Mouse (Mus musculus) liver, embryonic 13.5 days (tissue): ENCODE results near the gene Vmn1r232. TPM values are rescaled to one million over a fixed set of nuclear protein-coding genes. Genes with fewer than 3 reads are reported as not detected.

Source experiments
- ATAC-seq: fragments of 200-750 bp; cut with Nextera tagmentation; 2 replicates; pipeline ENCODE4 v1.8.0; 2017; ENCODE audit warnings: low read depth, mild to moderate bottlenecking, moderate number of reproducible peaks, moderate library complexity
- DNase-seq: peaks from one replicate; pipeline ENCODE4 v3.0.0; 2022
- H3K27ac ChIP-seq: fragments of 300-500 bp; sonication (generic); 2 replicates; pipeline ENCODE4 v1.5.1; 2015; ENCODE audit warnings: moderate library complexity, mild to moderate bottlenecking, inconsistent platforms
- H3K27me3 ChIP-seq: fragments of 300-500 bp; sonication (generic); 2 replicates; pipeline ENCODE4 v1.6.1; 2015; ENCODE audit warnings: mild to moderate bottlenecking, inconsistent platforms
- H3K36me3 ChIP-seq: fragments of 300-500 bp; sonication (generic); 2 replicates; pipeline ENCODE4 v1.6.1; 2015; ENCODE audit warnings: mild to moderate bottlenecking, inconsistent platforms
- H3K4me1 ChIP-seq: fragments of 300-500 bp; sonication (generic); replicated peaks from 2 replicates; pipeline ENCODE4 v1.6.1; 2015; ENCODE audit warnings: inconsistent platforms
- H3K4me2 ChIP-seq: fragments of 300-500 bp; sonication (generic); 2 replicates; pipeline ENCODE4 v1.6.1; 2015; ENCODE audit warnings: inconsistent platforms, mild to moderate bottlenecking, moderate library complexity
- H3K4me3 ChIP-seq: fragments of 300-500 bp; sonication (generic); replicated peaks from 2 replicates; pipeline ENCODE4 v1.5.1; 2015; ENCODE audit warnings: mild to moderate bottlenecking, inconsistent platforms
- H3K9ac ChIP-seq: fragments of 300-500 bp; sonication (generic); 2 replicates; pipeline ENCODE4 v1.6.1; 2015; ENCODE audit warnings: mild to moderate bottlenecking, inconsistent platforms
- H3K9me3 ChIP-seq: fragments of 300-500 bp; sonication (generic); replicated peaks from 2 replicates; pipeline ENCODE4 v1.6.1; 2016; ENCODE audit warnings: inconsistent platforms
- WGBS: fragments of 180-500 bp; shearing (Covaris S2); methylation state at CpG from one replicate; pipeline ENCODE4 v1.1.7; 2015; ENCODE audit not compliant: insufficient replicate concordance; 5-methylcytosine and 5-hydroxymethylcytosine counted together
- polyA plus RNA-seq: library from polyadenylated mRNA; unstranded; fragments of >200 nt; fragmentation: Nextera tagmentation; extraction: Ambion mirVana; gene quantifications from 2 replicates; pipeline ENCODE4 v1.2.1, GENCODE M21; 2015

Gene Vmn1r232
- not detected in 2 replicates for polyA plus RNA-seq

GRCm38 (mm10) chr17:20919614-20920013 lies at the start of gene Vmn1r232:
TSS of gene Vmn1r232 (minus strand) at chr17:20919714.
- H3K4me2 ChIP-seq: no peak within 1 kb of the TSS
- H3K4me1 ChIP-seq: no peaks in the 10 kb centered on the region
- H3K36me3 ChIP-seq: no peaks in the 10 kb centered on the region
- WGBS: 40% methylated on average over 1 of the region's 1 CpGs
- H3K9me3 ChIP-seq: no peaks in the 10 kb centered on the region
- no peak for ATAC-seq
- no peak within 1 kb of the TSS for H3K4me3 ChIP-seq
- no peaks in the 10 kb centered on the region for H3K27me3 ChIP-seq
- H3K9ac ChIP-seq: no peak within 1 kb of the TSS
- no peak within 1 kb of the TSS for H3K27ac ChIP-seq
- DNase-seq: no peak

DNA sequence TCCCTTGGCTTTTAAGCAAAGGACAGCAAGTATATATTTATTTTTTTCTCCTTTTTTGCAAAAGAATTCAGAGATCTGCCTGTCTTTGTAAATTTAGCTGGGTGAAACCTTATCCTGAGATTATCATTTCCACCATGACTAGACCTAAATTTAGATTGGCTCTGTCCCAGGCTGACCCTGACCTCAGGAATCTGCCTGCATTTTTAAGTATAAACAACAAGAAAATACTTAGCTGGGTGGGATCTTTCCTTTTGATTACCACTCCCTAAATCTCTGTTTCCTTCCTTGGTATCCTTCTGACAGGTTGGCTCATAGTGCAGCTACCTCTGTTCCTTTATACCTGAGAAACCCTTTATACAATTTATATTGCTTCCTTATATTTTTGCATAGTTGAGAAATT lies 47.2 kb upstream of the Vmn1r232 start:
- no peak overlapping the region for H3K4me2 ChIP-seq
- H3K9ac ChIP-seq: no peak overlapping the region
- no peak overlapping the region for H3K27ac ChIP-seq
- no peak for DNase-seq
- no peaks in the 10 kb centered on the region for H3K27me3 ChIP-seq
- peaks cover 78% of the 10 kb centered on the region for H3K36me3 ChIP-seq
- no peak for ATAC-seq
- no peaks in the 10 kb centered on the region for H3K9me3 ChIP-seq
- no peaks in the 10 kb centered on the region for H3K4me1 ChIP-seq
- no peak overlapping the region for H3K4me3 ChIP-seq

GRCm38 (mm10) chr17:20965421-20965820 lies 45.9 kb upstream of the Vmn1r232 start:
- Histone ChIP-seq H3K27me3 (no peaks in the 10 kb centered on the region), H3K27ac (no peak overlapping the region), H3K4me2 (no peak overlapping the region), H3K9ac (no peak overlapping the region), H3K36me3 (peaks cover 91% of the 10 kb centered on the region), H3K4me3 (no peak overlapping the region), H3K9me3 (no peaks in the 10 kb centered on the region), H3K4me1 (no peaks in the 10 kb centered on the region)
- DNase-seq (no peak), ATAC-seq (no peak)
- 81% methylated on average over 4 of the region's 4 CpGs for WGBS

DNA sequence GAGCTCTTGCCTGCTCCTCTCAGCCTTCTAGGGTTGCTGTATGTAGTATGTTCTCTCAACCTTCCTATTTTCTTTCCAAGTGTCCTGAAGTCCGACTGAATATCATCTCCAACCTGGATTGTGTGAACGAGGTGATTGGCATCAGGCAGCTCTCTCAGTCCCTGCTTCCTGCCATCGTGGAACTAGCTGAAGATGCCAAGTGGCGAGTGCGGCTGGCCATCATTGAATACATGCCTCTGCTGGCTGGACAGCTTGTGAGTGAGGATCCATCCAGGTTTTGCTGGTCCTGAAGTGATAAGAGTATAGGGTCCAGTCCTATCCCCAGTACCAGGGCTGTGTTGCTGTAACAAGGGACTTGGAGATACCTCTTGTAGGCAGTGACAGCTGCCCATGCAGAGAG lies 40.9 kb upstream of the Vmn1r232 start:
- no peaks in the 10 kb centered on the region for H3K4me1 ChIP-seq
- H3K4me3 ChIP-seq: no peak overlapping the region
- no peaks in the 10 kb centered on the region for H3K9me3 ChIP-seq
- 81% methylated on average over 5 of the region's 5 CpGs for WGBS
- no peak overlapping the region for H3K4me2 ChIP-seq
- H3K36me3 ChIP-seq: peaks cover 99% of the 10 kb centered on the region
- DNase-seq: no peak
- no peak for ATAC-seq
- H3K9ac ChIP-seq: no peak overlapping the region
- H3K27ac ChIP-seq: no peak overlapping the region
- H3K27me3 ChIP-seq: no peaks in the 10 kb centered on the region

GRCm38 (mm10) chr17:20946636-20947035 lies 27.1 kb upstream of the Vmn1r232 start:
- no peaks in the 10 kb centered on the region for H3K9me3 ChIP-seq
- H3K4me1 ChIP-seq: peaks cover 34% of the 10 kb centered on the region
- peak overlapping the region; percentile 91 for H3K4me2 ChIP-seq
- peak overlapping the region; percentile 87 for H3K9ac ChIP-seq
- no peak overlapping the region for H3K27ac ChIP-seq
- ATAC-seq: no peak
- no peaks in the 10 kb centered on the region for H3K27me3 ChIP-seq
- H3K36me3 ChIP-seq: peaks cover 6% of the 10 kb centered on the region
- DNase-seq: no peak
- H3K4me3 ChIP-seq: peak overlapping the region; percentile 86

GRCm38 (mm10) chr17:20946026-20946565 lies 26.6 kb upstream of the Vmn1r232 start:
- H3K27ac ChIP-seq: peak overlapping the region; percentile 92
- peaks cover 2% of the 10 kb centered on the region; the same call in 1 of the 2 replicates for H3K36me3 ChIP-seq
- H3K4me3 ChIP-seq: peak overlapping the region; percentile 86
- DNase-seq (peak; percentile 11), ATAC-seq (no peak)
- under 1% methylated on average over 13 of the region's 13 CpGs for WGBS
- peak overlapping the region; percentile 87 for H3K9ac ChIP-seq
- H3K4me2 ChIP-seq: peak overlapping the region; percentile 91
- peaks cover 34% of the 10 kb centered on the region for H3K4me1 ChIP-seq
- no peaks in the 10 kb centered on the region for H3K27me3 ChIP-seq
- H3K9me3 ChIP-seq: no peaks in the 10 kb centered on the region

DNA sequence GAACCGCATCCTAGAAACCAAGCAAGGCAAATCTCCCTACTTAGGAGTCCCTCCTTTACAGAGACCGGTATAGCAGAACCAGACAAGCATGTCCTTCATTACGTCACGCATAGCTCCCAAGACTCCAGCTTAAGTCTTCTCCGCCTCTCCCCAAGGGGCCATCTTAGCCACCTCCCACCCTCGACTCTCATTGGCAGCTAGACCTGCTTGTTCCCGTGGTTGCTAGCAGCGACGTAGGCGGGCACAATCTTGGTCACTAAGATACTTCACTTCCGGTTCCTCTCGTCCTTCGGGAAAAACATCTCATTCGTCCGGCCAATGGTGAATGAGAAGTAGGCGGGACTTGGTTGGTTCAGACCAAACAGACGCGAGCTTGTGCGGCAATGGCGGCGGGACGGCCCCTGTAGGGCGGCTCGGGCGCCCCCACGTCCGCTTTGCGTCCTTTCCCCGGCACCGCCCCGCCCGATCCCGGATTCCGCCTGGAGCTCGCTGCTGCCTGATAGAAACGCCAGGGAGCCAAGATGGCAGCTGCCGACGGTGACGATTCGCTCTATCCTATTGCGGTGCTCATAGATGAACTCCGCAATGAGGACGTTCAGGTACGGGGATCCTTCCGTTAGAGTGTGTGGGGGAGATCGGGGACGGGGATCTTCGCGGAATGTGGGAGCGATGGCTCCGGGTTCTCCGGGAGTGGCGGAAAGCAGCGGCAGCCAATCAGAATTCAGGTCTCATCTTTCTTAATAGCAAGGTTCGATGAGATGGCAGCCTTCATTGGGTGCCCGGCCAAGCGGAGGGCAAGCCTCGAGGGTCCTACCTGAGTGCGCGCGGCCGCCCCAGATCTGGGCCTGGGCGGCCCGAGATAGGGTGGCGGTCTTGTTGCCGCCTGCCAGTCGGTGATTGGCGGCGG lies 25.7 kb upstream of the Vmn1r232 start, which contains the start of gene Ppp2r1a:
Gene Ppp2r1a, plus strand, starts transcription at position 327 of the 907 bp plus-strand sequence.
- Histone ChIP-seq H3K36me3 (no peaks in the 10 kb centered on the region), H3K9ac (peak within 1 kb of the TSS; percentile 87), H3K27me3 (no peaks in the 10 kb centered on the region), H3K4me3 (peak within 1 kb of the TSS; percentile 86), H3K27ac (peak within 1 kb of the TSS; percentile 92), H3K4me1 (peaks cover 34% of the 10 kb centered on the region), H3K4me2 (peak within 1 kb of the TSS; percentile 91), H3K9me3 (no peaks in the 10 kb centered on the region)
- WGBS: under 1% methylated on average over 69 of the region's 69 CpGs
- peak; percentile 97 for ATAC-seq
- peak; percentile 98 for DNase-seq

DNA sequence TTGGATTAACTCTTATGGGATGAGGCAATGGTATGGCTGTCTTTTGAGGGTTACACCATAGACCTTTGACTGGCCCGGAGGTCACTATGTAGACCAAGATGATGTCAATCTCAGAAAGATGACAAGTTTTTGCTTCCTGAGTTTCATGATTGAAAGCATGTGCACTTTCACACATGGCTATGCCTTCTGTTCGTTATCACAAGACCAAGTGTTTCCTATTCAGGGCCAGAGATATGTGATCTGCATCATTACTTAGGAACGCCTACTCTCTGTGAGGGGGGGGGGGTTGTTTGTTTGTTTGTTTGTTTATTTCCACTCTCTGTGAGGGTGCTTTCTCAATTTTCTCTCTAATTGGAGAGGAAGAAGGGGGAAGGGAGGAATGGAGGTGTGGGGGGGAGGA lies 24.7 kb upstream of the Vmn1r232 start:
- Histone ChIP-seq H3K4me2 (peak overlapping the region; percentile 76), H3K9me3 (no peaks in the 10 kb centered on the region), H3K27ac (peak overlapping the region; percentile 76), H3K36me3 (no peaks in the 10 kb centered on the region), H3K9ac (peak overlapping the region; percentile 72), H3K4me1 (peaks cover 34% of the 10 kb centered on the region), H3K4me3 (peak overlapping the region; percentile 86), H3K27me3 (no peaks in the 10 kb centered on the region)
- 40% methylated on average over 3 of the region's 3 CpGs for WGBS
- ATAC-seq (no peak), DNase-seq (no peak)

DNA sequence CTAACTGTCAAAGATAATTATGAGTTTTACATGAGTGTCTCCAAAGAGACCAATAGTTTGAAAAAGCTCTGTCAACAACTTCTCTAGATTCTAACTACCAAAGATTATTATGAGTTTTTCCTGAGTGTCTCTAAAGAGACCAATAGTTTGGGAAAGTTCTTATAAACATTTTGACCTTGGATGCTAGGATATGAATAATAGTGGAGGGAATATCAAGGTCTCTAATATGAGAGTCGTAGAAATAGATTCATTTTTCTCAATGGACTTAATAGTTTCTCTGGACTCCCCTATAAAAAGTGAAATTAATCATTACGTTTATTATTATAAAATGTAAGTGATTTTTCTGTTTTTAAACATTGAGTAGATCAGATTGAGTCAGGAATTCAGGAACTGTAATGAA lies 14.5 kb downstream of the Vmn1r232 start, which contains the start of gene Vmn1r231:
Gene Vmn1r231, minus strand, starts transcription at position 101 of the 400 bp plus-strand sequence.
- Histone ChIP-seq H3K27ac (no peak within 1 kb of the TSS), H3K36me3 (no peaks in the 10 kb centered on the region), H3K27me3 (no peaks in the 10 kb centered on the region), H3K4me2 (no peak within 1 kb of the TSS), H3K4me3 (no peak within 1 kb of the TSS), H3K4me1 (no peaks in the 10 kb centered on the region), H3K9me3 (no peaks in the 10 kb centered on the region), H3K9ac (no peak within 1 kb of the TSS)
- ATAC-seq (no peak), DNase-seq (no peak)
- 33% methylated on average over 2 of the region's 2 CpGs for WGBS
